18 mouse cellular contexts compared by ENCODE assay signal in genomic region chr11:95104266-95104665, GRCm38 (mm10). TPM values are rescaled to one million over a fixed set of nuclear protein-coding genes. Genes with fewer than 3 reads are reported as not detected.
DNase-seq lines count a peak whose midpoint lies in the region; ATAC-seq and TF ChIP-seq lines count a peak whose summit lies in the region.
"Had no signal": no experiment of that assay in that cellular context is flagged by ENCODE, and none has a peak within 500 bp of the region (broad histone marks: within the 10 kb centered on the region; RNA-seq: fewer than 3 reads in every experiment).

No protein-coding gene starts in this region.

- H3K79me2 ChIP-seq in heart, adult 2 months (replicated peaks; ENCODE audit: control insufficient read depth, insufficient read depth, low read length): no peaks in the 10 kb centered on the region
- H3K79me2 ChIP-seq in CH12.LX (replicated peaks; ENCODE audit: control insufficient read depth, extremely low read depth, insufficient read depth, poor library complexity, severe bottlenecking): no peaks in the 10 kb centered on the region

- peak in 1 of 2 experiments; percentile 19 for DNase-seq in heart, adult 2 months
- no peak for DNase-seq in heart, postnatal 14 days
- DNase-seq in CH12.LX (ENCODE audit: extremely low read depth): no peak
- DNase-seq in lung, postnatal 0 days (ENCODE audit: low spot score): peak; percentile 70
- no peak for DNase-seq in thymus, postnatal 14 days
- no peak for DNase-seq in gastrocnemius, adult 2 months
- DNase-seq: cerebellum, adult 18-20 months; thymus, postnatal 4 days had no signal

- peak; percentile 60; the same call in 1 of the 2 replicates for TF ChIP-seq EP300 in heart, adult 2 months (IDR thresholded peaks at IDR 0.05; ENCODE audit: insufficient read depth, low read depth, low read length)
- no peak for TF ChIP-seq EP300 in CH12.LX (IDR thresholded peaks at IDR 0.05; ENCODE audit: low read length)
- peak; percentile 94 for TF ChIP-seq EP300 in lung, postnatal 0 days (IDR thresholded peaks at IDR 0.05)

- H3K27me3 ChIP-seq in heart, adult 2 months (ENCODE audit: control insufficient read depth, insufficient read depth, low read length): no peaks in the 10 kb centered on the region
- peaks cover 5% of the 10 kb centered on the region for H3K27me3 ChIP-seq in CH12.LX (replicated peaks)
- peaks cover 13% of the 10 kb centered on the region; the same call in 1 of the 2 replicates for H3K27me3 ChIP-seq in intestine, postnatal 0 days (replicated peaks; ENCODE audit: control insufficient read depth, insufficient read depth, low read length)
- H3K27me3 ChIP-seq in lung, postnatal 0 days (replicated peaks; ENCODE audit: insufficient read depth, low read length): no peaks in the 10 kb centered on the region
- H3K27me3 ChIP-seq: forebrain, embryonic 15.5 days had no signal

- no peaks in the 10 kb centered on the region for H3K36me3 ChIP-seq in heart, adult 2 months (ENCODE audit: control insufficient read depth, insufficient read depth, low read length)
- no peaks in the 10 kb centered on the region for H3K36me3 ChIP-seq in CH12.LX (replicated peaks in 1 of 2; ENCODE audit: control insufficient read depth in 1 of 2, insufficient read depth in 1 of 2, low read length in 1 of 2)
- no peaks in the 10 kb centered on the region for H3K36me3 ChIP-seq in intestine, postnatal 0 days (ENCODE audit: control insufficient read depth, insufficient read depth)
- H3K36me3 ChIP-seq in lung, postnatal 0 days (ENCODE audit: insufficient read depth, low read length): no peaks in the 10 kb centered on the region
- H3K36me3 ChIP-seq: forebrain, embryonic 15.5 days; heart, embryonic 15.5 days; neural tube, embryonic 13.5 days had no signal

- H3K27ac ChIP-seq in heart, adult 2 months: no peak overlapping the region
- no peak overlapping the region for H3K27ac ChIP-seq in CH12.LX (ENCODE audit: insufficient read depth, low read depth)
- no peak overlapping the region for H3K27ac ChIP-seq in intestine, postnatal 0 days (ENCODE audit: low read depth, low read length)
- H3K27ac ChIP-seq in lung, postnatal 0 days (ENCODE audit: low read length): peak overlapping the region; percentile 32; the same call in 1 of the 2 replicates
- H3K27ac ChIP-seq in gastrocnemius, adult 2 months: no peak overlapping the region
- H3K27ac ChIP-seq: forebrain, embryonic 15.5 days; heart, embryonic 15.5 days; neural tube, embryonic 13.5 days had no signal

- dilution Hi-C loops in CH12.LX (cut with MboI; ENCODE audit: extremely low pct_ligation_motif_present, extremely low pct_unique_long_range_greater_than_20kb, low sequenced_read_pairs): no loop called here

- H3K4me2 ChIP-seq in CH12.LX (ENCODE audit: insufficient read depth, low read depth, poor library complexity, severe bottlenecking): no peak overlapping the region
- H3K4me2 ChIP-seq in intestine, postnatal 0 days (replicated peaks; ENCODE audit: low read depth): no peak overlapping the region
- 0 out of 2 replicates have a peak overlapping the region, but pooled peaks have one; percentile 56 for H3K4me2 ChIP-seq in lung, postnatal 0 days (replicated peaks; ENCODE audit: low read depth, low read length)
- H3K4me2 ChIP-seq: forebrain, embryonic 15.5 days; liver, embryonic 11.5 days; neural tube, embryonic 13.5 days had no signal

- intact Hi-C loops in heart, adult 2 months (cut with DNase I): loop anchor here (1.0 to 2.0 kb wide), 2 partner anchors 15 to 28 kb away; partner anchors contain the start of gene Itga3
- intact Hi-C loops in heart, postnatal 14 days (cut with DNase I): loop anchor here (10.0 kb wide), 1 partner anchor 239 kb away; no protein-coding TSS in a partner anchor
- intact Hi-C loops in gastrocnemius, adult 2 months (cut with DNase I): loop anchor here (10.0 kb wide), 1 partner anchor 281 kb away; the partner anchor contains the start of gene Slc35b1

- H3K4me1 ChIP-seq in heart, adult 2 months (ENCODE audit: control insufficient read depth, insufficient read depth, low read length): peaks cover 8% of the 10 kb centered on the region
- H3K4me1 ChIP-seq in CH12.LX (ENCODE audit: control insufficient read depth in 1 of 2, insufficient read depth in 2 of 2): peaks cover 43 to 90% of the 10 kb centered on the region in 2 experiments
- no peaks in the 10 kb centered on the region; the same call in 1 of the 2 replicates for H3K4me1 ChIP-seq in intestine, postnatal 0 days (replicated peaks; ENCODE audit: control insufficient read depth, insufficient read depth, low read length)
- peaks cover 3% of the 10 kb centered on the region; the same call in 1 of the 2 replicates for H3K4me1 ChIP-seq in lung, postnatal 0 days (ENCODE audit: insufficient read depth, low read depth, low read length)

- TF ChIP-seq RAD21 in CH12.LX (IDR thresholded peaks at IDR 0.05; ENCODE audit: low read depth, low read length): peak; percentile 13

- in situ Hi-C loops in CH12.LX (cut with MboI; ENCODE audit: low pct_ligation_motif_present, low pct_unique_long_range_greater_than_20kb, low sequenced_read_pairs): no loop called here

- no peak overlapping the region for H3K4me3 ChIP-seq in heart, adult 2 months
- H3K4me3 ChIP-seq in CH12.LX (replicated peaks in 1 of 3; ENCODE audit: low read depth in 2 of 3, low read length in 2 of 3, poor library complexity in 1 of 3): no peak overlapping the region
- H3K4me3 ChIP-seq in intestine, postnatal 0 days (ENCODE audit: low read depth, low read length): no peak overlapping the region
- H3K4me3 ChIP-seq in lung, postnatal 0 days (ENCODE audit: low read depth, low read length): no peak overlapping the region
- H3K4me3 ChIP-seq in gastrocnemius, adult 2 months: no peak overlapping the region
- H3K4me3 ChIP-seq: forebrain, embryonic 15.5 days; heart, embryonic 15.5 days; neural tube, embryonic 13.5 days had no signal

- WGBS in heart, adult 2 months: 45% methylated on average over 6 of the region's 6 CpGs
- WGBS in intestine, postnatal 0 days: 29% methylated on average over 6 of the region's 6 CpGs
- WGBS in lung, postnatal 0 days: 30% methylated on average over 6 of the region's 6 CpGs

- peak; percentile 33 for TF ChIP-seq CTCF in heart, adult 2 months (IDR thresholded peaks at IDR 0.05)
- TF ChIP-seq CTCF in CH12.LX (conservative IDR thresholded peaks at IDR 0.05 in 1 of 2, IDR thresholded peaks at IDR 0.05 in 1 of 2; ENCODE audit: low read depth in 2 of 2, low read length in 2 of 2): peak in 1 of 2 experiments; percentile 23; a peak in 1 of 4 replicates
- TF ChIP-seq CTCF in intestine, postnatal 0 days (IDR thresholded peaks at IDR 0.05; ENCODE audit: low read depth): peak; percentile 28; the same call in 1 of the 2 replicates
- peak; percentile 24; the same call in 1 of the 2 replicates for TF ChIP-seq CTCF in lung, postnatal 0 days (IDR thresholded peaks at IDR 0.05)
- no peak for TF ChIP-seq CTCF in gastrocnemius, adult 2 months (IDR thresholded peaks at IDR 0.05)

- no peak overlapping the region for H3K9ac ChIP-seq in heart, adult 2 months (ENCODE audit: low read depth, low read length)
- H3K9ac ChIP-seq in CH12.LX (ENCODE audit: insufficient read depth, low read depth): no peak overlapping the region
- no peak overlapping the region for H3K9ac ChIP-seq in intestine, postnatal 0 days (ENCODE audit: low read depth, low read length)
- H3K9ac ChIP-seq in lung, postnatal 0 days (replicated peaks; ENCODE audit: low read depth): no peak overlapping the region
- H3K9ac ChIP-seq: forebrain, embryonic 15.5 days; heart, embryonic 15.5 days had no signal

- TF ChIP-seq POLR2A in heart, adult 2 months (IDR thresholded peaks at IDR 0.05; ENCODE audit: insufficient read depth, low read depth, low read length): no peak
- no peak for TF ChIP-seq POLR2A in CH12.LX (IDR thresholded peaks at IDR 0.05; ENCODE audit: low read depth, low read length)

- H3K9me3 ChIP-seq in CH12.LX (replicated peaks; ENCODE audit: low read length): peaks cover 8% of the 10 kb centered on the region
- H3K9me3 ChIP-seq in intestine, postnatal 0 days (ENCODE audit: control insufficient read depth): 0 out of 2 replicates have a peak, but pooled peaks cover 3% of the 10 kb centered on the region
- H3K9me3 ChIP-seq in lung, postnatal 0 days (ENCODE audit: low read length): no peaks in the 10 kb centered on the region
- H3K9me3 ChIP-seq: forebrain, embryonic 15.5 days; neural tube, embryonic 13.5 days had no signal

- ATAC-seq in intestine, postnatal 0 days: peak; percentile 39
- peak; percentile 50 for ATAC-seq in lung, postnatal 0 days
- no peak for ATAC-seq in CD4-positive, CD25-positive, alpha-beta regulatory T cell, adult 4 months
- ATAC-seq: activated CD4-positive, CD25-positive, alpha-beta regulatory T cell, adult 4 months; forebrain, embryonic 15.5 days had no signal

RNA-seq across cellular contexts. Expression of gene Dlx3, which starts 15.7 kb away (rescaled TPM):
- not detected for total RNA-seq in heart, adult 2 months (2021)
- polyA plus RNA-seq in heart, adult 2 months (2012; rRNA removed): not detected in 2 replicates
- total RNA-seq in heart, postnatal 14 days (2021): not detected
- total RNA-seq in CH12.LX (2012; rRNA removed) (0.21 and 0.55 TPM in 2 replicates), CH12.LX (2014; rRNA removed) (0.08 TPM in 2 replicates)
- 0.17 and 0.22 TPM in 2 replicates for polyA plus RNA-seq in CH12.LX (2012; ENCODE audit: insufficient read length, low read depth)
- 0.30 and 0.44 TPM in 2 replicates for polyA plus RNA-seq in intestine, postnatal 0 days (2015; fragmentation: Nextera tagmentation; extraction: Ambion mirVana)
- polyA plus RNA-seq in lung, postnatal 0 days (2015; fragmentation: Nextera tagmentation; extraction: Ambion mirVana): 0.05 TPM in 1 of 2 replicates, not detected in the other
- polyA plus RNA-seq in CD4-positive, CD25-positive, alpha-beta regulatory T cell, adult 4 months (2017; shearing (Covaris generic)): under 1 TPM in 1 of 2 experiments, not detected in 1; 0.20 TPM
- total RNA-seq in gastrocnemius, adult 2 months (2021): not detected
- total RNA-seq: gastrocnemius, adult 8-10 months; left cerebral cortex, postnatal 36 days had no signal
- polyA plus RNA-seq: activated CD4-positive, CD25-positive, alpha-beta regulatory T cell, adult 4 months; forebrain, embryonic 15.5 days had no signal

RNA-seq across cellular contexts. Expression of gene Itga3, which starts 27.7 kb away (rescaled TPM):
- total RNA-seq in heart, adult 2 months (2021): 10 to 100 TPM; 10.4 to 10.6 TPM
- 11.4 and 13.8 TPM in 2 replicates for polyA plus RNA-seq in heart, adult 2 months (2012; rRNA removed)
- 10 to 100 TPM; 13.5 to 15.6 TPM for total RNA-seq in heart, postnatal 14 days (2021)
- total RNA-seq in CH12.LX (2012; rRNA removed): 34.9 and 53.0 TPM in 2 replicates
- 5.5 and 5.8 TPM in 2 replicates for total RNA-seq in CH12.LX (2014; rRNA removed)
- 8.3 and 9.0 TPM in 2 replicates for polyA plus RNA-seq in CH12.LX (2012; ENCODE audit: insufficient read length, low read depth)
- polyA plus RNA-seq in intestine, postnatal 0 days (2015; fragmentation: Nextera tagmentation; extraction: Ambion mirVana): 51.3 and 57.9 TPM in 2 replicates
- polyA plus RNA-seq in lung, postnatal 0 days (2015; fragmentation: Nextera tagmentation; extraction: Ambion mirVana): 44.3 and 63.1 TPM in 2 replicates
- under 1 TPM; 0.51 to 0.63 TPM for polyA plus RNA-seq in CD4-positive, CD25-positive, alpha-beta regulatory T cell, adult 4 months (2017; shearing (Covaris generic))
- total RNA-seq in gastrocnemius, adult 2 months (2021): 1 to 10 TPM; 4.3 to 5.2 TPM

RNA-seq across cellular contexts. Expression of gene Dlx4, which starts 41.8 kb away (rescaled TPM):
- not detected for total RNA-seq in heart, adult 2 months (2021)
- 0.04 TPM in 1 of 2 replicates, not detected in the other for polyA plus RNA-seq in heart, adult 2 months (2012; rRNA removed)
- total RNA-seq in heart, postnatal 14 days (2021): under 1 TPM in 1 of 2 experiments, not detected in 1; 0.17 TPM
- 0.21 and 0.25 TPM in 2 replicates for total RNA-seq in CH12.LX (2012; rRNA removed)
- not detected in 2 replicates for total RNA-seq in CH12.LX (2014; rRNA removed)
- polyA plus RNA-seq in CH12.LX (2012; ENCODE audit: insufficient read length, low read depth): not detected in 2 replicates
- polyA plus RNA-seq in intestine, postnatal 0 days (2015; fragmentation: Nextera tagmentation; extraction: Ambion mirVana): not detected in 2 replicates
- 0.55 and 0.79 TPM in 2 replicates for polyA plus RNA-seq in lung, postnatal 0 days (2015; fragmentation: Nextera tagmentation; extraction: Ambion mirVana)
- not detected for polyA plus RNA-seq in CD4-positive, CD25-positive, alpha-beta regulatory T cell, adult 4 months (2017; shearing (Covaris generic))
- total RNA-seq in gastrocnemius, adult 2 months (2021): not detected
- total RNA-seq: gastrocnemius, adult 8-10 months; left cerebral cortex, postnatal 36 days had no signal
- polyA plus RNA-seq: activated CD4-positive, CD25-positive, alpha-beta regulatory T cell, adult 4 months; forebrain, embryonic 15.5 days; neural tube, embryonic 13.5 days; small intestine, adult 2 months had no signal
